Mouse (Mus musculus): ENCODE measurements around the gene Il31ra. TPM values are rescaled to one million over a fixed set of nuclear protein-coding genes. Genes with fewer than 3 reads are reported as not detected.
"Not testable (repeated sequence)": the region's sequence is repeated elsewhere in the genome, so short reads cannot be mapped to it uniquely, and the experiment has no call there.

The Il31ra gene
- polyA plus RNA-seq, 1 experiment from 2014 or later = 0.10 TPM

DNA sequence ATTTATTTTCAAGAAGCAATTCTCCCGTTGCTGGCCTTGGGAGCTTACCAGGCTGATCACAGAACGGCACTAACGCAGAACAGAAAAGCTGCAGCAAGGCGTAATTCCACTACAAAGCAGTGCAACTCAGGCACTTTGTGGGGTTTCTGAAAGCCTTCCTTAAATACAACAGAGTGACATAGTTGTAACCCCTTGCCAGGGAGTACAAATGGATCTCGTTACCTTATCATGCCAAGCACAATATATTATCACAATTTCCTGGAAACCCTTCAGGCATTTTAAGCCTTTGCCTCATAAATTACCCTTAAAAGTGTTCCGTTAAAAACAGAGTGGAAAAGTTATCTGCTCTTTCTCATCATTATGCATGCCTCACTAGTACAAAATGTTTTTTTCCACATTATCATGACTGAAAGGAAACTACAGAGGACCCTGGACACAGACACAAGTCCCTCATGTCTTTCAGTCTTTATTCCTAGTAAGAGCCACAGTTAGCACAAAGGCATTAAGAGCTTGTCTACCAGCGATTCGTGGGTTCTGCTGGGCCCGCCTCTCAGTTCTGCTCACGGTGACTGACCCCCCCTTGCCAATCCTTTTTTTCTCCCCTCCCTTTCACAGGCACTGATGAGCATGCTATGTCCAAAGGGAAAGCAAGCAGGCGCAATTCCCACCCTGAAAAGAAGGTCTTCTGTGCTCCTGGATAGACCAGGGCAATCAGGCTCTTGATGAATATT, 13.4 kb downstream of the Il31ra start:
- no peaks in the 10 kb centered on the region for H3K36me3 ChIP-seq (ENCODE audit: control insufficient read depth, insufficient read depth, low read length)
- H3K27me3 ChIP-seq (ENCODE audit: control insufficient read depth, insufficient read depth, low read depth, low read length) = no peaks in the 10 kb centered on the region
- ATAC-seq = no peak
- H3K4me2 ChIP-seq (ENCODE audit: low read length) = no peak overlapping the region
- H3K4me1 ChIP-seq (ENCODE audit: control insufficient read depth, insufficient read depth, low read length) = peaks cover 3% of the 10 kb centered on the region; the same call in 1 of the 2 replicates
- no peak overlapping the region for H3K4me3 ChIP-seq (ENCODE audit: low read depth, low read length)
- H3K27ac ChIP-seq (ENCODE audit: low read length) = no peak overlapping the region
- H3K9me3 ChIP-seq (replicated peaks; ENCODE audit: control insufficient read depth, low read length, poor library complexity, severe bottlenecking) = no peaks in the 10 kb centered on the region
- no peak overlapping the region for H3K9ac ChIP-seq (ENCODE audit: low read depth, low read length)
- 36% methylated on average over 11 of the region's 11 CpGs for WGBS

DNA sequence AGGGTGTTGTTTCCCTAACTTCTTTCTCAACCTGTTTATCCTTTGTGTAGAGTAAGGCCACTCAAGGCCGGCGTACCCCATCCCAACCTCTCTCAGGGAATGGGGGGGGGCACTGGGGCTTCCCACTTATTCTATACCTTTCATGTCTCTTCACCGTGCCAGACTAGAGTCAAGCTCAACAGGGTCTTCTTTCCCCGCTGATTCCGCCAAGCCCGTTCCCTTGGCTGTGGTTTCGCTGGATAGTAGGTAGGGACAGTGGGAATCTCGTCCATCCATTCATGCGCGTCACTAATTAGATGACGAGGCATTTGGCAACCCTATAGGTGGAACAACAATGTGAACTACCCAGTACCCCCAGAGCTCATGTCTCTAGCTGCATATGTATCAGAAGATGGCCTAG, 16.1 kb downstream of the Il31ra start:
- not testable (repeated sequence) for ATAC-seq; H3K27me3 ChIP-seq (ENCODE audit: control insufficient read depth, insufficient read depth, low read depth, low read length); H3K4me1 ChIP-seq (ENCODE audit: control insufficient read depth, insufficient read depth, low read length); H3K4me2 ChIP-seq (ENCODE audit: low read length); H3K4me3 ChIP-seq (ENCODE audit: low read depth, low read length); H3K9me3 ChIP-seq (replicated peaks; ENCODE audit: control insufficient read depth, low read length, poor library complexity, severe bottlenecking); H3K9ac ChIP-seq (ENCODE audit: low read depth, low read length); H3K36me3 ChIP-seq (ENCODE audit: control insufficient read depth, insufficient read depth, low read length); H3K27ac ChIP-seq (ENCODE audit: low read length)
- WGBS = 73% methylated on average over 11 of the region's 11 CpGs

DNA sequence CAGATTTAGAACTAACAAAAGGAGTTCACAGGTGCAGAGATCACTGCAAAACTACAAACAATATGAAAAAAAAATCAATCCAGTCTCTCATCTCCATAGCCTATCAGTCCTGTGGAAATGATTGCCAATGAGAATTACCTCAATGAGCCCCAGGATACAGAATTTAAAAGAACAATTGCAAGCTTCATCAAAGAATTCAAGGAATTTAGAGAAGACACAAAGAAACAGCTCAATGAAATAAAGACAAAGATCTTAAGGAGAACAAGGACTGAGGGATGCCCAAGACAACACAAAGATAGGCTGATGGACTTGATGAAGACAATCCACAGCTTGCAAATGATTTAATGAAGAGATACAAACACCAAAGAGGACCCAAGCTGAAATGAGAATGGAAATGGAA, 20.4 kb downstream of the Il31ra start:
- Histone ChIP-seq H3K36me3 (ENCODE audit: control insufficient read depth, insufficient read depth, low read length) (no peaks in the 10 kb centered on the region), H3K27ac (ENCODE audit: low read length) (no peak overlapping the region), H3K4me1 (ENCODE audit: control insufficient read depth, insufficient read depth, low read length) (no peaks in the 10 kb centered on the region), H3K4me3 (ENCODE audit: low read depth, low read length) (no peak overlapping the region), H3K9ac (ENCODE audit: low read depth, low read length) (no peak overlapping the region), H3K9me3 (replicated peaks; ENCODE audit: control insufficient read depth, low read length, poor library complexity, severe bottlenecking) (no peaks in the 10 kb centered on the region), H3K27me3 (ENCODE audit: control insufficient read depth, insufficient read depth, low read depth, low read length) (no peaks in the 10 kb centered on the region), H3K4me2 (ENCODE audit: low read length) (no peak overlapping the region)
- ATAC-seq = no peak

DNA sequence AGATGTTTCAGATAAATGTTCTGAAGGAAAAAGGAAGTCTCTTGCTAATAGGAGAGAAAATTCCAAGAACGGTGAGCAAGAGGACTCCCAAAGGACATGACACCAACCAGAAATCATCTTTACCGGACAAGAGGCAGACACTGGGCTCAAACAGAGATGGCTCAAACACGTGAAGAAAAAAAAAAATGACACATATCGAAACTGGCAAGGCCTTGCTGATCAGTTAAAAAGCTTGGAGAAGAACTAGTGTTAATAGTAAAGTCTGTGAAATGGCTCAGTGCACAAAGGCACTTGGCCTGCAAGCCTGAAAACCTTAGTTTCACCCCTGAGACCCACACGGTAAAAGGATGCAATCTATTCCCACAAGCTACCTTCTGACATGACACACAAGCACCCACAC, 23.4 kb downstream of the Il31ra start:
- Histone ChIP-seq H3K9ac (ENCODE audit: low read depth, low read length) (no peak overlapping the region), H3K4me1 (ENCODE audit: control insufficient read depth, insufficient read depth, low read length) (no peaks in the 10 kb centered on the region), H3K4me2 (ENCODE audit: low read length) (no peak overlapping the region), H3K27ac (ENCODE audit: low read length) (no peak overlapping the region), H3K27me3 (ENCODE audit: control insufficient read depth, insufficient read depth, low read depth, low read length) (no peaks in the 10 kb centered on the region), H3K36me3 (ENCODE audit: control insufficient read depth, insufficient read depth, low read length) (no peaks in the 10 kb centered on the region), H3K9me3 (replicated peaks; ENCODE audit: control insufficient read depth, low read length, poor library complexity, severe bottlenecking) (no peaks in the 10 kb centered on the region), H3K4me3 (ENCODE audit: low read depth, low read length) (no peak overlapping the region)
- no peak for ATAC-seq
- WGBS = 78% methylated on average over 5 of the region's 5 CpGs

DNA sequence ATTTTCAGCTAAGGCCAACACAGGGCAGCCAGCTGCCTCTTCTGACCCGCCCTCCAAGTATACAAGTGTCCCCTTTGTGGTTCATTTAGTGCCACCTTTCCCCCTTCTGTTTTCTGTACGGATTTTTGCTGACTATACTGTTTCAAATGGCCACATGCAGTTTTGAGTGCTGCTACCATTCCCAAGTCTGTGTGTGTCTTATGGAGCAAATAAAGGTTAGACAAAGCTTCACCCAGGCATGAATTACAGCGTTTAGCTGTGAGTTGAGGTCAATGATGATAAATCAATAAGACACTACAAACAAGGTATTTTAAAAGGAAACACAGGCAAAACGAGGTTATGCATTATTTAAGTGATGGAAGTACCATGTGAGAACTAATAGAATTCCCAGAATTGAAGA, 24.6 kb downstream of the Il31ra start:
- H3K4me2 ChIP-seq (ENCODE audit: low read length) = no peak overlapping the region
- no peaks in the 10 kb centered on the region for H3K9me3 ChIP-seq (replicated peaks; ENCODE audit: control insufficient read depth, low read length, poor library complexity, severe bottlenecking)
- H3K4me1 ChIP-seq (ENCODE audit: control insufficient read depth, insufficient read depth, low read length) = no peaks in the 10 kb centered on the region
- no peaks in the 10 kb centered on the region for H3K27me3 ChIP-seq (ENCODE audit: control insufficient read depth, insufficient read depth, low read depth, low read length)
- no peaks in the 10 kb centered on the region for H3K36me3 ChIP-seq (ENCODE audit: control insufficient read depth, insufficient read depth, low read length)
- 58% methylated on average over 4 of the region's 4 CpGs for WGBS
- ATAC-seq = no peak
- H3K4me3 ChIP-seq (ENCODE audit: low read depth, low read length) = no peak overlapping the region
- no peak overlapping the region for H3K9ac ChIP-seq (ENCODE audit: low read depth, low read length)
- H3K27ac ChIP-seq (ENCODE audit: low read length) = no peak overlapping the region

DNA sequence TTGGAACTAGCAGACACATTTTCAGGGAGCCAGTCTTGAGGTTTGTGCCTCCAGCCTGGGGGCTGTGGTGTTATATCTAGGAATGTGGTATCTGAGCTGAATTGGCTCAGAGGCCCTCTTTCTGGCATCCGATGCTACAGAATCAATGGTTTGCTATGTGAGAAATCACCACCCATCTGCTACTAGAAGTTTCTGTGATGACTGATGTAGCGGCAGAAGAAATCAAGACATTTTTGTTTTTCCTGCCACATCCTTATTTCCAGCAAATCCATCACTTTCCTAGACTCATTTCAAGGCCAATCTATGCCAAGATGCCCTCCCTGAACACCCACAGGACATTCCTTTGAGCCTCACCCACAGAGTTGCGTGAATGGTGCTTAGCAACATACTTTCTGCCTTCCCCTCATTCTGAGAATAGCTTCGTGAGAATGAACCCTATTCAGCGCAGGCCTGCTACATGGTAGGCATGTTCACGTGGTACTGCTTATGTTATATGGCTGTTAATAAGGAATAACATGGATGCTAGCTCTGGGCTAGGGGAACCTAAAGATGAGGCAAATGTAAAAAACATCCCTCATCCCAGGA, 33.5 kb downstream of the Il31ra start:
- Histone ChIP-seq H3K27me3 (ENCODE audit: control insufficient read depth, insufficient read depth, low read depth, low read length) (no peaks in the 10 kb centered on the region), H3K9ac (ENCODE audit: low read depth, low read length) (no peak overlapping the region), H3K4me1 (ENCODE audit: control insufficient read depth, insufficient read depth, low read length) (no peaks in the 10 kb centered on the region), H3K4me3 (ENCODE audit: low read depth, low read length) (no peak overlapping the region), H3K9me3 (replicated peaks; ENCODE audit: control insufficient read depth, low read length, poor library complexity, severe bottlenecking) (no peaks in the 10 kb centered on the region), H3K36me3 (ENCODE audit: control insufficient read depth, insufficient read depth, low read length) (no peaks in the 10 kb centered on the region), H3K4me2 (ENCODE audit: low read length) (no peak overlapping the region), H3K27ac (ENCODE audit: low read length) (no peak overlapping the region)
- 87% methylated on average over 6 of the region's 6 CpGs for WGBS
- no peak for ATAC-seq

DNA sequence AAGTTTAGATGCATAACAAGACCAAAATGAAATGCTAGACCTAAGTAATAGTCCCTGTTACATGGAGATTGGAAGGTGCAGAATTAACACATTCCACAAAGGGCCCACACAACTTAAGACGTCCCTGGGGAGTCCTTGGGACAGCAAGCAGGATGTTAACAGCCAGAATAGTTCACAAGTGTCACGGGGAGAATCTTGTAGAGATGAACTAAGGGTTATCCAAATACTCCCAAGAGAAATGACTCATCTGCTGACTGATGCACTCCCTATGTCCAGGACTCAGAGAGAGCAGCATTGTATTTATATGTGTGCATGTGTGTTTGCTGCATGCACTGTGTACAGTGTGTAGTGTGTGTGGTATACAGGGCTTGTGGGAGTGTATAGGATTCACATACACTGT, 37.7 kb downstream of the Il31ra start:
- H3K4me3 ChIP-seq (ENCODE audit: low read depth, low read length) = no peak overlapping the region
- H3K4me1 ChIP-seq (ENCODE audit: control insufficient read depth, insufficient read depth, low read length) = no peaks in the 10 kb centered on the region
- ATAC-seq = no peak
- no peaks in the 10 kb centered on the region for H3K27me3 ChIP-seq (ENCODE audit: control insufficient read depth, insufficient read depth, low read depth, low read length)
- H3K27ac ChIP-seq (ENCODE audit: low read length) = no peak overlapping the region
- H3K9ac ChIP-seq (ENCODE audit: low read depth, low read length) = no peak overlapping the region
- WGBS = 69% methylated on average over 2 of the region's 2 CpGs
- no peak overlapping the region for H3K4me2 ChIP-seq (ENCODE audit: low read length)
- H3K36me3 ChIP-seq (ENCODE audit: control insufficient read depth, insufficient read depth, low read length) = no peaks in the 10 kb centered on the region
- H3K9me3 ChIP-seq (replicated peaks; ENCODE audit: control insufficient read depth, low read length, poor library complexity, severe bottlenecking) = no peaks in the 10 kb centered on the region

DNA sequence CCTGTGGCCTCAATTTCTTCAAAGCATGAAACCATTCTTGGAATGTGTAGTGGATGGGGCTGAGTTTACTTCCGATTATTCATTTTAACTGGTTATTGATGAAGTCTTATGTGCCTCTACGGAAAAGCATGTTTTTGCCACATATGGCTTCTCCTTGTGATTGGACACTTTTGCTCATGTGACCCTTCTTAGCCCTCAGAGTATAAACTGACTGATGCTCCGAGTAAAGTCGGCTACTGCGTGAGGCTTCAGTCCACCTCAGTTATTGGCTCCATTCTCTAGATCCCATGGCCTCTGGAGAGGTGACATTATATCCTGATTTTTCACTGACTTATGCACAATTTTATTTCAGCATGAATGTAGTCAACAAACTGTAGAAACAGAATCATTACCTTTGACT, 40.9 kb downstream of the Il31ra start:
- ATAC-seq = no peak
- Histone ChIP-seq H3K27me3 (ENCODE audit: control insufficient read depth, insufficient read depth, low read depth, low read length) (no peaks in the 10 kb centered on the region), H3K4me2 (ENCODE audit: low read length) (no peak overlapping the region), H3K4me1 (ENCODE audit: control insufficient read depth, insufficient read depth, low read length) (no peaks in the 10 kb centered on the region), H3K9me3 (replicated peaks; ENCODE audit: control insufficient read depth, low read length, poor library complexity, severe bottlenecking) (no peaks in the 10 kb centered on the region), H3K4me3 (ENCODE audit: low read depth, low read length) (no peak overlapping the region), H3K36me3 (ENCODE audit: control insufficient read depth, insufficient read depth, low read length) (no peaks in the 10 kb centered on the region), H3K27ac (ENCODE audit: low read length) (no peak overlapping the region), H3K9ac (ENCODE audit: low read depth, low read length) (no peak overlapping the region)
- WGBS = 94% methylated on average over 5 of the region's 5 CpGs

DNA sequence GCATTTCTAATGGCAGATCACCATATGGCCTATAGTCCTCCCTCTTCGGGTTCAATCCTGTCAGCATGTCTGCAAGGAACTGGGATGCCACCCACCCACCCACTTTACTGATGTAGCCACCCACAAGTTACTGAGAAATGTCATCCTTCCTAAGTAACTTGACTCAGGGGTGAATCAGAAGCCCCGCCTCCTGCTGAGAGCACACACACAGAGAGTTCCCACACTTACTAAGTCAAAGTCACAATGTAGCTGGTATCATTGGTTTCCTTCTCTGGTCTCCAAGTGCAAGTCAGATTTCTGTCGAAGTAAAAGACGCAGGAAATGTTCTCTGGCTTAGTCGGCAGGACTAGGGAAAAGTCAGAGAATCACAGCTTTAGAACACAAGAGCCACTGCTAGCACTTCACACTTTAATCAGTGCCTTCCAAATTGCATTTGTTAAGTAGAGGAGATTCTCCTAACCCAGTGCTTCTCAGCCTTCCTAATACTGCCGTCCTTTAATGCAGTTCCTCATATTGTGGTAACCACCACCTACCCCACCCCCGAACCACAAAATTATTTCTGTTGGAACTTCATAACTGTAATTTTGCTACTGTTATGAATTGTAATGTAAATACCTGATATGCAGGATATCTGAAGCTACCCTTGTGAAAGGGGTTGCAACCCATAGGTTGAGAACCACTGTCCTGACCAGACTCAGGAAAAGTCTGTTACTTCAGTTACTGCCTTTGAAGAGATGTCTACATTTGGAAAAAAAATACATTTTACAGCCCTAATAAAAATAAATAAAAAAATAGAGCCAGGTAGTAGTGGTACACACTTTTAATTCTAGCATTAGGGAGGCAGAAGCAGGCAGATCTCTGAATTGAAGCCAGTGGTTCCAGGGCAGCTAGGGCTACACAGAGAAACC, 42.3 kb downstream of the Il31ra start:
- ATAC-seq = no peak
- Histone ChIP-seq H3K9ac (ENCODE audit: low read depth, low read length) (no peak overlapping the region), H3K4me1 (ENCODE audit: control insufficient read depth, insufficient read depth, low read length) (no peaks in the 10 kb centered on the region), H3K27me3 (ENCODE audit: control insufficient read depth, insufficient read depth, low read depth, low read length) (no peaks in the 10 kb centered on the region), H3K9me3 (replicated peaks; ENCODE audit: control insufficient read depth, low read length, poor library complexity, severe bottlenecking) (no peaks in the 10 kb centered on the region), H3K4me2 (ENCODE audit: low read length) (no peak overlapping the region), H3K4me3 (ENCODE audit: low read depth, low read length) (no peak overlapping the region), H3K36me3 (ENCODE audit: control insufficient read depth, insufficient read depth, low read length) (no peaks in the 10 kb centered on the region), H3K27ac (ENCODE audit: low read length) (no peak overlapping the region)
- WGBS = 88% methylated on average over 7 of the region's 7 CpGs
